Mouse (Mus musculus): ENCODE data around the gene Id1.

The Id1 gene

DNA sequence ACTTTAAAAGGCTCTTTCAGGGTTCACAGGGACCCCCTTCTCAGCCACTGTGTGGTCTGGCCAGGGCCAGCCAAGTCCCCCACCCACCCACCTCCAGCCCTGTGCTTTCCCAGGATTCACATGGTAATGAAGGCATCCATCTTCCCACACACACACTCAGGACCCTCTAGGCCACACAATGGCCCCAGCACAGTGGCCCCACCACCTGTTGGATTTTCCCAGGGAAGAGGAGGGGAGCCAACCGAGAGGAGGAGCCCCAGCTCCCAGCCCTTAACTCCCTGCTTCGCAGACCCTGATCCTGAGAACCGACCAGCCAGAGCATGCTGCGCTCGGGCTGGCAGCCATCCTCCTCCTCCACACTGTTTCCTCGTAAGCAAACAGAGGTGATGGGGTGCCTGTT is 18.0 kb upstream of the Id1 start:
- no peak for ATAC-seq (ENCODE audit: insufficient number of reproducible peaks, low FRiP score, low TSS enrichment)

DNA sequence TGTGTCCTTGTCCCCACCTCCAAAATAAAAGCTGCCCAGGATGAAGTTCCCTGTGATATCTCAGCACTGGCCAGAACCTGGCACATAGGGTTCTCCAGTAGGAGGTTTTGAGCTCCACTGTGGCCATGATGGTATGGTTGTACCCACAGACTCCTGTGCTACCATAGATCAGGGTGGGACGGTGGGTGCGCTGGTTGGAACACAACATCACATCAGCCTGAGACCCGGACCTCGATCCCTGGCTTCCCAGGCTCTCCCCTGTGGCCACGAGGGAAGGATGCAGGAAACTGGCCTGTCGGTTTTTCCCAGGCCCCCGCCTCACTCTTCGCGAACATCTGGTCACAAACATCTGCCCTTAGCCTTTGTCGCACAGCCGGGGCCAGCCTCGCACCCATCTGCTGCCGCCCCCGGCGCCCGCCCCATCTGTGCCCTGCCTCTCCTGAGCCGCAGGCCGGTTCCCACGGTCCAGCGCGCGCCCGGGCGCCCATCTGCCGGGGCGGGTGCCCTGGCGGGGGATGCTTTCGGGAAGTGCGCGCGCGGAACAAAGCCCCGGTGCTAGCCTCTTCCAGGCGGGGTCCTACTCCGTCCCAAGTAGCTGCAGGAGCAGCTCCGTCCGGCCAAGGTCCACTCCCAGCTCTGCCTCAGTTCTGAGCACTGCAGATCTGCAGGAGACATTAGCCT is 12.3 kb upstream of the Id1 start:
- no peak; the same call in 1 of the 2 replicates for ATAC-seq (ENCODE audit: insufficient number of reproducible peaks, low FRiP score, low TSS enrichment)

DNA sequence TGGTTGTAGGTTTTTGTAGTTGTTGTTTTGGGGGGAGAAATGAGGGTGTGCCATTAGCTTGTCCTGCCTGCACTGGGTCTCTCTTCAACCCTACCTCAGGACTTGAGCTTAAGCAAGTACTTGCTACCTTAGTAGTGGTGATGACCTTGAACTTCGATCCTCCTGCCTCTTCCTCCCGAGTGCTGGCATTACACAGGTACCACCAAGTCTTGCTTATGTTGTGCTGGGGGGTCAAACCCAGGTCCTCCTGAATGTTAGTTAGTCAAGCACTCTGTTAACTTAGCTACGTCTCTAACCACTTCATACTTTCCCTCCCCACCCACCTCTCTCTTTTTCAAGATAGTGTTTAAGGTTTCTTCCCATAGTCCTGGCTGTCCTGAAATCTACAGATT is 11.7 kb upstream of the Id1 start:
- no peak for ATAC-seq (ENCODE audit: insufficient number of reproducible peaks, low FRiP score, low TSS enrichment)

DNA sequence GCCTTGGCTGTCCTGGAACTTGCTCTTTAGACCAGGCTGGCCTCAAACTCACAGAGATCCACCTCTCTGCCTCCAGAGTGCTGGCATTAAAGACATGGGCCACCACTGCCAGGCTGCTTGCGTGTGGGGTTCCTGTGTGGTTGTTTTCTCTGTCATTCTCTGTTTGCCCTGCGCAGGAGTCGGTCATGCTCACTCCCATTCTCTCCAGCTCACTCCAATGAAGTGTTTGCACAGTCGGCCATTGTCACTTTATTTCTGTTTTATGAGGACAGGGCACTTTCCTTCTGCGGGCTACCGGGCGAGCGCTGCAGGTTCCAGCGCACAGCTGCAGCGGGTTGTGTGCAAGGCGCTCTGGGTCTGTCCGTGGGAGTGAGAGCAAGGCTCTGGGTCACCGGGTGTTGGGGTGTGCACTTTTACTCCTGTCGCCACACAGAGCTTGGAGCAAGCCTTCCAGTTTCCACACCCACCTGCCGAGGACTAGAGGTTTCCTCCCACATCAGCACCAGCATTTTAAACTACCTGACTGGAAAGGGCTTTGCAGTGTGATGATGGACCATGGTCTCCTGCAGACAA is 10.8 kb upstream of the Id1 start:
- ATAC-seq (ENCODE audit: insufficient number of reproducible peaks, low FRiP score, low TSS enrichment): no peak

DNA sequence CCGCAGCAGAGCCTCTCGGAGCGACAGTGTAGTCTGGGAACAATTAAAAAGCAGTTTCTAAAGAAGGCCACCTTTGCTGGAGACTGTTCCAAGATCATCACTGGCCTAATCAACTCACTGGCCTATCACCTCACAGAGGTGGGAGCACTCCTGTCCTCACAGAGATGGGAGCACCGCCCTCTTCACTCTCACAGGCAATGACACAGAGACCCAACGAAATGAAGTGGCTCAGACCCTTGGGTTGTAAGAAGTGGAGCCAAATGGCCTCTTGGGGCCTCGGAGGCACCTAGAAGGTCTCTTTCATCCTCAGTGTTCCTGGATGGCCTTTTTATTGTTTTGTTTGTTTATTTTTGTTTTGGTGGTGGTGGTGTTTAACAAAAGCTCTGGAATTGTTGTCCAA is 9.8 kb upstream of the Id1 start:
- no peak for ATAC-seq (ENCODE audit: insufficient number of reproducible peaks, low FRiP score, low TSS enrichment)

DNA sequence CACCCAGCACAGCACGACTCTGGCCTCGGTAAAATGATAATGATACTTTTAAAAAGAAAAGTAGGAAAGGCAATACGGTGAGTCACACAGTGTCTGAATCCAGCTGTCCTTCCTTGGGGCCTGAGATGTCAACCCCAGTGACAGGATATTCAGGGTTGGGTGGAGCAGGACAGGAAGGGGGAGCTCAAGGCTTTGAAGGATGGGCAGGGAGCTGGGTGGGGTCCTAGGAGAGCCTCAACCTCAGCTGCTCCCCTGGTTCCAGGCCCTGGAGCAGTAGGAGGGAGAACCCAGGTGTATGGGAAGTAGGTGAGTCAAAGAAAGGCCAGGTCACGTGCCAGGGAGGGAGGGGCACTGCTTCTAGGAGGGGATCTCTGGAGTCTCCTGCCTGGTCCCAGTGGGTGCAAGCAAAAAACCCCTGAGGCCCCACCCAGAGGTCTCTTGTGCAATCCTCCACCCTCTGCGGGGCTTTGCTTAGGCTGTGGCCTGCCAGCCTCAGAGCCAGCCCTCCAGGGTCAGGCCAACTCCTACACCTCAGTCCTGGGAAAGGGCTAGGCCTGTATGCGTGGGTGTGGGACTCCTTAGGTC is 9.2 kb upstream of the Id1 start:
- no peak for ATAC-seq (ENCODE audit: insufficient number of reproducible peaks, low FRiP score, low TSS enrichment)

DNA sequence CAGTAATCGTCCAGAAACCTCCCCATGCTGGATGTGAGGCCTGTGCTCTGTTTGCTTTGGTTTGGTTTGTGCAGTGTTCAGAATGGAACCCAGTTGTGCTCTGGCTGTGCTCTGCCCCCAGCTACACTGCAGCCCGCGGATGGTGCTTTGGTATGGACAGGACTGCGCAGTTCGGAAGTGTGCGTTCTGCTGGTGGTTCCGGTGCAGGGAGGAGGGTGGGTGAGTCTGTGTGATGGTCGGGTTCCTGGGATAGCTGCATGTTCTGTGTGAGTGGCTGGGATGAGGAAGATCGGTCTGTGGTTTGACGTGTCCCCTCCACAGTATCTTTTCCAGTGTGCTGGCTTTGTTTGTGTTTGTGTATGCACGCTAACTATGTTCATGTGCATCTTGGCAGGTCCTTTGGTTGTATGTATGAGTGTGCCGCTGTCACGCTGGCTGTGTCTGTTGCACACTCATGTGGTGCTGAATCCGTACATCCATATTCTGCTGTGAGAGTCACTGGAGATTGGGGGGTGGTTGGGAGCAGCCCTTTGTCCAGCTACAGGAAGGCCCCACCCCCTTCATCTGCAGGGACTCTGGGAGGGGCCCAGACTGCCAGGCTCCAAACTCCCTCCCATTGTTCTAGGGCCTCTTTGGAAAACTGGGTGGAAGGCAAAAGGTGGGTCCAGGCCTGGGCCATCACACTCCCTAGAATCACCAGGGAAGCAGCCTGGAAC is 8.1 kb upstream of the Id1 start:
- no peak for ATAC-seq (ENCODE audit: insufficient number of reproducible peaks, low FRiP score, low TSS enrichment)

DNA sequence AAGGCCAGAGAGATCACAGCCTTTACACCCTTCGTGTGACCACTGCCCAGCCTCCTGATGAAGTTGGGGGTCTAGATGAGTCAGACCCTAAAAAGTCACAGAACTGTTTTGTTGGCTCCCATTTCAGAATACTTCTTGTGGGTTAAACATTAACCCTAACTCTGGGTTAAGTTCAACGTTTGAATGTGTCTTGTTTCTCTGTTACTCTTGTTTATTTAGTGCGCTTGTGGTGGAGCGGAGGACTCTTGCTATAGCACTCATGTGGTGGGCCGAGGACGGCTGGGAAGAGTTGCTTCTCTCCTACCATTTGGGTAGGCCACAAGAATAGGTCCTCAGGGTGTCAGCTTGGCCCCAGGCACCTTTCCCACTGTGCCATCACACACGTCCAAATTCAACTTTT is 7.5 kb upstream of the Id1 start:
- no peak for ATAC-seq (ENCODE audit: insufficient number of reproducible peaks, low FRiP score, low TSS enrichment)

DNA sequence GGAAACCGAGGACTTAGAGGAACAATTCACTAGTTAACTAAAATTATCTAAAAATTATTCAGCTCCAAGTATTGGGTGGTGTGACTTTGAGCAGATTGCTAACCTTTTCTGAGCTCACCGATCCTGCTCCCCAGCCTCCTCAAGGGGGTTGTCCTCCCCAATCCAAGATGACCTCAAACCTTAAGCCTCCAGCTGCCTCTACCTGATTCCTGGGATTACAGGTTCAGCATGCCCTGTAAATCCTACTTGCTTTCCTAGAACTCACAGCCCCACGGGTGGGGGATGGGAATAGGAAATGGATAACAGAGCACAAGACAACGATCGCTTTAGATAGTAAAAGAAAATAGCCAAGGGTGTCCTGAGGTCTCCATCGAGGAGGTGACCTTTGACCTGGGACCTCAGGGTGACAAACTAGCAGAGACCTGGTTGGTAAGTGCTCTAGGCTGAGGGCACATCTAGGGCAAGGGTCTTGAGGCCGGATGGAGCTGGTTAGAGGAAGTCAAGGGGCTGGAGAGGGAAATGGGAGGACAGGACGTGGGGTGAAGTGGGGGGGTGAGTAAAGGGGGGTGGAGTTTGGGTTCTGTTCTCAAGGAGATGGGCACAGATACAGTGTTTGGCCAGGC is 6.9 kb upstream of the Id1 start:
- no peak for ATAC-seq (ENCODE audit: insufficient number of reproducible peaks, low FRiP score, low TSS enrichment)

DNA sequence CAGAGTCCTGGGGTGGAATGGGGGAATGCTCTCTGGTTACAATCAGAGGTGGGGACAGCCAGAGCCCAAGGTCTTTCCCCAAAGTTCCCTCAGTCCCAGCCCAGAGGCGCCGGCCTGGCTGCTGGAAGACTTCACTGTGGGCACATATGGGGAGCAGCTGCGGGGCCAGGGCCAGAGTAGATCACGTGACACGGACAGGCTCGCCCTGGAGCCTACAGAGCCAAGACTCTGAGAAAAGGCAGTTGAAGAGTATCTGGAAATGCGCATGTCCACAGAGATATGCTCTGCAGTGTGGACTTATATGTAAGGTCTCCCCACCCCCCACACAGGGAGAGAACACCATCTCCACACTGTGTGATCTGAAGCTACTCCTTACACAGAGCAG is 6.4 kb upstream of the Id1 start:
- no peak for ATAC-seq (ENCODE audit: insufficient number of reproducible peaks, low FRiP score, low TSS enrichment)

DNA sequence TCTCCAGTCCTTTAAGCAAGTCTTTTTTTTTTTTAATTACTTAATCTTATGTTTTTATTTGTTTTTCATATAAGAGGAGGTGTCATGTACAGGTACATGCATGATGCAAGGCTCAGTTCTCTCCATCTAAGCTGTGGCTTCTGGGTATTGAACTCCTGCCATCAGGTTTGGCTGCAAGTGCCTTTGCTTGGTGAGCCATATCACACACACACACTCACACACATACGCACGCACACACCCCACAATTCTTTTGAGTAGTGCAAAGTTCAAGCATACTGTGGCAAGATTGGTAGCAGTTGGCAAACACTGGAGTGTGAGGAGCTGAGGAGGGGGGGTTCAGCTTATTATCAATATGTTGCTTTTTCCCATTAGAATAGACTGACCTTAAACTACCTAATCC is 2.9 kb upstream of the Id1 start:
- no peak for ATAC-seq (ENCODE audit: insufficient number of reproducible peaks, low FRiP score, low TSS enrichment)

DNA sequence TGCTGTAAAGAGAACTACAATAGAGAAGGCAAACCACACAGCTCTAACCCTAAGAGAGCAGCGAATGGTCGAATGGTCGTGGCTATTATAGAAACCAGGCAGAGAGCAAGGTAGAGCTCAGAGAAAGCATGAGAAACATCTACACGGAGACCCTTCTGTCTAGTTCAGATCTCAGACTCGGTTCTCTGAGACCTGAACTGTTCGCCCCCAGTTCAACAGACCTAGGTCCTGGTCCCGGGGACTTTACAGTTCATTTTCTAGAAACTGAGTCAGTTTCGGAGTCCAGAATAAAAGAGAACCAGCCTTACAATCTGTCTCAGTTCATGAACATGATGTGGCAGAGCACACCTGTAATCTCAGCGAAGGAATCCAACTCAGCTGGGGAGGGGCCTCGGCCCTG is 1.6 kb upstream of the Id1 start:
- ATAC-seq (ENCODE audit: insufficient number of reproducible peaks, low FRiP score, low TSS enrichment): no peak

DNA sequence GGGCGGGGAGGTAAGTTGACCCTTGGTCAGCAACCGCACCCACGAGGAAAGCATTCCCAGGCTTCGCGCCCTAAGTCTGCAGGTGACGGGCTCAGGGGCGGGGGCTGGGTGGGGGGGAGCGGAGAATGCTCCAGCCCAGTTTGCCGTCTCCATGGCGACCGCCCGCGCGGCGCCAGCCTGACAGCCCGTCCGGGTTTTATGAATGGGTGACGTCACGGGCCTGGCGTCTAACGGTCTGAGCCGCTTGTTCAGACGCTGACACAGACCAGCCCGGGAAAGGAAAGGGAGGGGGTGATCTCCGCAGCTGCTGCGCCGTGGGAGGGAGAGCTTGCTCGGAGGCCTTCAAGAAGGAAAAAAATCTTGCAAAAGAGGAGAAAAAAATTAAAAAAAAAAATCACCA is 1.1 kb upstream of the Id1 start:
- ATAC-seq (ENCODE audit: insufficient number of reproducible peaks, low FRiP score, low TSS enrichment): peak; percentile 57; the same call in 1 of the 2 replicates

DNA sequence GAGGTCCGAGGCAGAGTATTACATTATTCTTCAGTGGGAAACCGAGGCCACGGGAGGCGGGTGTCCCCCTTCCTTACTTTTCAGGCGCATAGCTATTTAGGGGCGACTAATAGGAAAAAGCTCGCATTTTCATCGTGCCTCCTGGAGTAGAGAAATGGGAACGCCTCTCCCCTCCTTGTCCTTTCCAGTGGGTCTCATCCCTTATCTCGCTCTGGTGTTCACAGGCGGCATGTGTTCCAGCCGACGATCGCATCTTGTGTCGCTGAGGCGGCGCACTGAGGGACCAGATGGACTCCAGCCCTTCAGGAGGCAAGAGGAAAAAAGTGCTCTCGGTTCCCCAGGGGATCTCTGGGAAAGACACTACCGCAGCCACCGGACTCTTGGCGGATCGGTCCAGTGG is 697 bp downstream of the Id1 start:
- ATAC-seq (ENCODE audit: insufficient number of reproducible peaks, low FRiP score, low TSS enrichment): no peak

DNA sequence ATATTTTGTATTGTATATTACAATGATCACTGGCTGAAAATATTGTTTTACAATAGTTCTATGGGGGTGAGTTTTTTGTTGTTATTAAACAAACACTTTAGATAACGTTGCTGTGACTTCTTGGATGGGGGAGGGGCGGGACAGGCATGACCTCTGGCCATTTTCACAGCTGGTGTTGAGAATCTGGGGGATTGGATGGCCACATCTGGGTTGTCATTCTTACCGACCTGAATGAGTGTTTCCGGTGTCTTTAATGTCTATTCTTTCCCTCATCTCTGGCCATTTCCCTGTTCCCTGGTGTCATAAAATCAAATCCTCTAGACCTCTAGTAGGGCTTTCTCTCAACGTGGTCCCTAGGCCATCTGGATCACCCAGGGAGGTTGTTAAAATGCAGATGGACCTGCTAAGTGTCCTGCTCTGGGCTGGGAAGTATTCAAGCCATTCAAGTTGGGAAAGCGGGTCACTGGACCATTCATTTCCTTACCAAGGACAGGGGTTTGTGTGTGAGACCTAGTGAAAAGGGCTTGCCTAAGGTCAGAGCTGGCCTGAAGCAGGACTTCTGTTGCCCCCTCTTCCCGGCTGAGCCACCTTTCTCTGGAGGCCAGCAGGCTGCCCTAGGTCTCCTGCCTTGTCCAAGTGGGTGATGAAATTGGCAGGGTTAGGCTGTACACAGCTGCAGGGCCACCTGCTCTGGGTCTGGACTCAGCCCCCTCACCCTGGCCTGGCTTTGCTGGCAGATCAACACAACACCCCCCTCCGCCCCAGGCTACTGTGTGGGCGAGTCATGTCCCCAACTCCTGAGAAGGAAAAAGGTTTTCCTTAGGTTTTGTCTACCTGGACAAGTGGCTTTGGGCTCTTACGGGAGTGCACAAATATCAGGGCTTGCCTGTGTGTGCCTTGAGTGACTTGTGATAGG is 1.5 kb downstream of the Id1 start:
- ATAC-seq (ENCODE audit: insufficient number of reproducible peaks, low FRiP score, low TSS enrichment): no peak

DNA sequence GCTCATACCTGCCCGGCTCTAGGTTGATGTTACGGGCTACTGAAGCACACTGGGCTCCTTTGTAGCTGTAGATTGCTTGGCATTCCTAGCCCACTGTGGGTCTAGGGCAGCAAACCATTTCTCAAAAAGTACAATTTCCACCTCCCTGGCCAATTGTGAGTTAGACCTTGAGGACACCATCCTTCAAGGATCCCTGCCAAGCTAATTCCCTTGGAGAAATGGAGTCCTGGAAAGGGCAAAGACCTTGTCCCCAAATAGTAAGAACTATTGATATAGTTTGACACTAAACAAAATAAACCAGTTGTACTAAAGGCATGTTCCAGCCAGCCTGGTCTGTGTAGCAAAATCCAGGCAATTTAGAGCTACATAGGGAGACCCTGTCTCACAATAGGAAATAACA is 2.3 kb downstream of the Id1 start:
- ATAC-seq (ENCODE audit: insufficient number of reproducible peaks, low FRiP score, low TSS enrichment): no peak

DNA sequence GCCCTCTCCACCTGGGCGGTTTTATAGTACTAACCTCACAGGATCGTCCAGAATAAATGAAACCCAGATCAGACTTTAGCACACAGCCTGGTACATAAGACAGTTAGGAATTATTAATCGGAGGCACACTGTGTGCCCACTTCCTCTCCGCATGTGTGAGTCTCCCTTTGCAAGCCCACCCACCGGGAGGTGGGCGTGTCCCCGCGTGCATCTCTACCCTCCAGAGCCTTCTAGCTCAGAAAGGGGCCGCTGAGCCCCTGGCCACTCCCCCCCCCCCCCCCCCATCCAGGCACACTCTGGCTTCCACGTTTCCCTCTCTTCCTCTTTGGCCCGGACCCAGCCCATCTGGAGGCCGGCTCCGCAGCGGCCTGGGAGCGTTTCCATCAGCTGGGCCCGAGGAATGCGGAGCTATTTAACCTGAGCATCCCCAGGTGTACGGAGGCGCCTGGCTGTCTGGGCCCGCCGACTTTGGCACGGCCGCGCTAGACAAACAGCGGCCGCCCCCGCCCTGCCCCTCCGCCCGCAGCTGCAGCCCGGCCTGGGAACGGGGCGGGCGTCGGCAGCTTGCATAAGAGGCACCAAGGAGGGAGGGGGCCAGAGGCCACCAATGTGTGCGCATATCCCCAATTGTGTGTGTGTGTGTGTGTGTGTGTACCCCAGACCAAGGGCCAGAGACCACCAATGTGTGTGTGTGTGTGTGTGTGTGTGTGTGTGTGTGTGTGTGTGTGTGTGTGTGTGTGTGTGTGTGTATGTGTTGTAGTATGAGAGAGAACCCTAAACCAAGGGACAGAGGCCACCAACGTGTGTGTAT is 3.2 kb downstream of the Id1 start:
- no peak for ATAC-seq (ENCODE audit: insufficient number of reproducible peaks, low FRiP score, low TSS enrichment)

DNA sequence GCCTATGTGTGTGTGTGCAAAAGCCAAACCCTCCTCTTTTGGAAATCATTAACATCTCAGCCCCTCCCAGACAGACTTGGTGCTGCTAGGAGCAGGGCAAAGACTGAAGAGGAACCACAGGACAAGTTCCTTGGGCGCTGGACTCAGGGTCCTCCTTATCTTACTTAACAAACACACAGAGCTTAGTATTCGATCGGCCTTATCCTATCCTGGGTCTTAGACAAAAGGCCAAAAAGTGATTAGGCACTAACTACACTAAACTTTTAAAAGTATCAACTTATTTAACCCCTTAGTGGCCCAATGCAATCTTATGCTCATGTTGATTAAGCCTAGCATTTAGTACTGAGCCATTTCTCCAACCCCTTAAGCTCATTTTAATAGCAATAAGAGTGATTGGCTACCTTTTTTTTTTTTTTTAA is 3.8 kb downstream of the Id1 start:
- no peak for ATAC-seq (ENCODE audit: insufficient number of reproducible peaks, low FRiP score, low TSS enrichment)

DNA sequence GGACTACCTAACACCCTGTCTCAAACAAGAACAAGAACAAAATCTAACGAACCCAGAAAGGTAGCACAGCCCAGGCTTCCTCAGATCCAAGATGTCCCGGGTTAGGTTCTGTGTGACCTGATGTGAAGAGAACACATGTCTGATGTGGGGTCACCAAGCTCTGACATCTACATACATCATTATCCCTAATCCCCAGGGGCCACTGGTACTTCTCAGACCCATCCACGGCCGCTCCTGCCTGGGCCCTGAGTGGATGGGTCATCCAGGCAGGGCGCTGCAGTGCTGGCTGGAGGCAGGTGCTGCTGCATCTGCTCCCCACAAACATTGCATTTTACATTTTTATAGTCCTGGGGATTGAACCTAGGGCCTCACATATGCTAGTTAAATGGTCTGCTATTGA is 4.4 kb downstream of the Id1 start:
- ATAC-seq (ENCODE audit: insufficient number of reproducible peaks, low FRiP score, low TSS enrichment): no peak
